Mouse (Mus musculus) T-helper 17 cell (primary cell): ENCODE measurements at regions not wholly inside any gene's neighbourhood (a gene's known extent, or its start where the extent isn't known, plus 50 kb on each side); places are given as distances from the start of the nearest gene placed in this dataset.

Source experiments
- in situ Hi-C, 2 experiments: fragments of 300-600 bp; cut with MboI, MseI; formaldehyde crosslinking; loops; 1 replicate in 1 of 2; 2 replicates in 1 of 2; pipeline ENCODE4 v1.15.1; 2025; ENCODE audit warnings: high pct_unique_total_duplicates in 2 of 2

DNA sequence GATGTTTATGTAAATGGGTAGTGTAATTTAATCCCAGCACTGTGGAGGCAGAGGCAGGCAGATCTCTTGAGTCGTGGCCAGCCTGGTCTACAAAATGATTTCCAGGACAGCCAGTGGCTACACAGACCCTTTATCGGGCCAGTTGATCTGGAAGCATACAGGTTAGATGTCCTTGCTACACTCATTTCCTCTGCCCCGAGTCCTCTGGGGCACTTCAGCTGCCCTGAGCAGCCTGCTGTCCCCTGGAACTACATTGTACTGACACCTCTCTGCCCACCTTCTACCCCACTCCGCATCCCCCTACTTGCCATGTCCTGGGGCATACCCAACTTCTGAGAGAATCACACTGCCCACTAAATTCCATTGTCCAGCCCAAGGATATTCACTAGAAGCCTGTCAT is 60.6 kb upstream of the Helt start:
- in situ Hi-C loops: loop anchor here in 1 of 2 experiments (5.0 kb wide), 1 partner anchor 52 kb away; no protein-coding TSS in a partner anchor

DNA sequence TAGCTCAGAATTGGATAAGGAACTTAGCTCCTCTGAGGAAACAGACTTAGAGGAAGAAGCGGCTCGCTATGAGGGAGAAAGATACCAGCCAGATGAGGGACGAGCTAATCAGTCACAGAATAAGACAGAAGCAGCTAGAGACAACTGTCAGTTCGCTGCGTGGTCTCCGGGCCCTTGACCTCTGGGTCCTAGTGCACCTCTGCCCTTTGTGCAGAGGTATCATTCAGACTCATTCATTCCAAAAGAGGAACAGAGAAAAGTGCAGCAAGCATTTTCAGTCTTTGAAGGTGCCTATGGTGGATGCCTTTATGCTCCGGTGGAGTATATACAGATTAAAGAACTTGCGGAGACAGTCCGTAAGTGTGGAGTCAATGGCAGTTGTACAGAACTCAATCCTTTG is 63.5 kb upstream of the Helt start:
- in situ Hi-C loops: loop anchor here in 1 of 2 experiments (5.0 kb wide), 1 partner anchor 49 kb away; no protein-coding TSS in a partner anchor

GRCm38 (mm10) chr8:46362871-46363306 is 68.4 kb upstream of the Helt start:
- in situ Hi-C loops: no loop called here

GRCm38 (mm10) chr8:46365711-46366110 is 71.2 kb upstream of the Helt start:
- in situ Hi-C loops: no loop called here

DNA sequence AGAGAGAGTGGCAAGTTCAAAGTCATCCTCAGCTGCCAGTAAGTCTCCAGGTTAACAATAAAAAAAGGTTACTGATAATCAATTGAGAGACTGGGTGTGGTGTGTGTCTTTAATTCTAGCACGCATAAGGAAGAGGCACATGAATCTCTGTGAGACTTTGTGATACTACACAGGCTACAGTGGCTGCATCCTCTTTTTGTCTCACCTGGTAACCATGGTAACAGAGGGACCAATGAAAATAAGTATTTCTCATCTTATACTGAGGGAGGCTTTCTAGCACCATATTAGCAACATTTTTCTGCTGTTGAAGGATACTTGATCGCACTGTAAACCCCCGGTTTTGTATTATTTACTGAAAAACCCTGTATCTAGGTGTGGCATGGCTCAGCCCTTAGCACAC is 72.7 kb upstream of the Helt start:
- in situ Hi-C loops: no loop called here

GRCm38 (mm10) chr8:46374092-46374491 is 79.6 kb upstream of the Helt start:
- in situ Hi-C loops: no loop called here

GRCm38 (mm10) chr8:46375986-46376385 is 81.5 kb upstream of the Helt start:
- in situ Hi-C loops: no loop called here

- in situ Hi-C loops: no loop called here
Observed at GRCm38 (mm10) chr8:46384926-46385325, 85.9 kb upstream of the Acsl1 start.

- in situ Hi-C loops: no loop called here
Observed at GRCm38 (mm10) chr8:46385806-46386205, 85.0 kb upstream of the Acsl1 start.

DNA sequence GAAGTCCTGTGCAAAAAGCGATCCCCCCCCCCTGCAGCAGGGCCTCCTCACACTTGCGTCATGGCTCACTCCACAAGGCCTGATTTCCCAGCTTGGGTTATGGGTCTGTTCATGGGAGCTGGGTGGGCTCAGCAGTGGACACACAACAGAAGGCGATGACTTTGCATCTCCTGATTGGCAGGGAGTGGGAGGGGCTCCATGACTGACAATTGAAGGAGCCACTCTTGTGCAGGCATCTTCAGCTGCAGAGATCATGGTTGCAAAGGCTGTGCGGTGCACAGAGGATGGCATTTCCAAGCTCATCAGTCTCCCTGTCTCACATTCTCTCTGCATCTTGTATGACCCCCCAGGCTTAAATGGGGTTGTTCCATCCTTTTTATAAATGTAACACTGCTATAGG is 84.3 kb upstream of the Acsl1 start:
- in situ Hi-C loops: no loop called here

DNA sequence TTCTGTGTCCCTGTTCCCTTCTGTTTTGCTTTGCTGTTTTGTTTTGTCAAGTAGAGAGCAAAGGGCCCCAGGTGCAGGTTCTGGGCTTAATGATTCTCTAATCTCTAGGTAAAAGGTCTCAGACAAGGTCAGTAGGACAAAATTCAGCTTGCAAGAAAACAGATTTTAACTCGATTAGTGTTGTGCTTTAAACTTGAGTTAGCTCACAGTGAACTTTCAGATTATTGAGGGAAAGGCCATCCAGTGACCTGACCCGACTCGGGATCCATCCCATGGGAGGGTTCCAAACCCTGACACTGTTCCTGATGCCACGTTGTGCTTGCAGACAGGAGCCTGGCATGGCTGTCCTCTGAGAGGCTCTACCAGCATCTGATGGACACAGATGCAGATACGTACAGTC is 83.8 kb upstream of the Acsl1 start:
- in situ Hi-C loops: no loop called here

DNA sequence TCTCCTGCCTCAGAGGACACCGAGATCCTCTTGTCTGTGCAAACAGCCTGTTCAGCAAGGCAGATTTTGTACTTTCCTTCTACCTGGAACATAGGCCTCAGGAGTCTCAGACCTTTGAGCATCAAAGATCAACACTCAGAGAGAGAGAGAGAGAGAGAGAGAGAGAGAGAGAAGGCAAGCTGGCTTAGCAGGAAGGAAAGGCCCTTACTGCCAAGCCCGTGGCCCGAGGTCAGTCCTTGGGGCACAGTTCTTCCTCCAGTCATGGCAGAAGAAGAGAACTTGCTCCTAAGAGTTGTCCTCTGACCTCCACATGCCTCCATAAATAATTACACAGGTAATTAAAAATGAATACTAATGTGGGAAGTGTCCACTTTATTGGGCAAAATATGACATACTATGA is 82.4 kb upstream of the Acsl1 start:
- in situ Hi-C loops: no loop called here

DNA sequence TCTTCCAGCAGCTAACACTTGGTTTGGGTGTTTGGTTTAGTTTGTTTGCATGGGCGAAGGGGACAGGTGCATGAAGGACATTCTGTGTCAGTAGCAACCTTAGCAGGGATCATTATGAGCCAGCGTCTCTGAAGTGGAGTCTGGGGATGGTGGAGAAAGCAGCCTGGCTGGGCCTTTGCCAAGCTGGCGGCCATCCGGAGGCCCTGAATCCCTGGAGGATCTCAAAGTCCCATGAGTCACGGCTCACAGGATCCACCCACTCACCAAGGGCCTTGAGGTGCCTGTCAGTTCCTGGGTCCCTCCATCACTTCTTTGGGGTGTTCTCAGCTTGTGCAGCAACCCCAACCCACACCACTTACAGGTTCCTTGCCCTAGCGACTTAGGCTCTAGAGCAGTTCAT is 80.4 kb upstream of the Acsl1 start:
- in situ Hi-C loops: no loop called here

DNA sequence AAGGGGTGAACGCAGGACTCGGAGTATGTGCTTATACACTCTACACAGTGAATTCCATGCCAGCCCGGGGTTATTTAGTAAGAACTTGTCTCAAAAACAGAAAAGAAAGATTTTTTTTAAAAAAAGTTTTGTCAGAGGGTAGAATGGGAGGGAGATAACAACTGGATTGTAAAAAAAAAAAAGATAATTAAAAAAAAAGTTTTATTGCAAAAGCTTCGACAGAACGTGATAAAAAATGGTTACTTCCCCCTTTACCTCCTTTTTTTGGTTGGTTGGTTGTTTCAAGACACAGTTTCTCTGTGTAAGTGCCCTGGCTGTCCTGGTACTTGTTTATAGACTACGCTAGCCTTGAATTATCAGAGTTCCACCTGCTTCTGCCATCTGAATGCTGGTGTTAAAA is 79.2 kb upstream of the Acsl1 start:
- in situ Hi-C loops: no loop called here

GRCm38 (mm10) chr8:46393296-46393695 is 77.5 kb upstream of the Acsl1 start:
- in situ Hi-C loops: no loop called here

DNA sequence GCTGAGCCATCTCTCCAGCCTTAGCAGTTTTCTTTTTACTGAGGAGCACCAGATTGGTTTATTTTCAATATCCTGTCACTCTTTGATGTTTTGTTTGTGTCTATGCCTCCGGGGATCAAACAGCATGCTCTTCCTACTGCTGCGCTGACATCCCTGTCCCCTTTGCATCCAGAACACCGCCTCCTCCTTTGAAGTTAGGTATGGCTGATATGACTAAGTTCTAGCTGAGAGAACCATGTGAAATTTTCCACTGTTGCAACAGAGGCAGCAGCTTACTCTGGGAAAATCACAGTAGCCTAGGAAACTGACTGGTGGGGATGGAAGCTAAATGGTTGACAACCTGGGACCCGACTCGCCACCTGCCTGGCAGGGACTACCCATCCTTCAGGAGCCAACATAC is 76.1 kb upstream of the Acsl1 start:
- in situ Hi-C loops: loop anchor here in 1 of 2 experiments (5.0 kb wide), 1 partner anchor 82 kb away; no protein-coding TSS in a partner anchor

DNA sequence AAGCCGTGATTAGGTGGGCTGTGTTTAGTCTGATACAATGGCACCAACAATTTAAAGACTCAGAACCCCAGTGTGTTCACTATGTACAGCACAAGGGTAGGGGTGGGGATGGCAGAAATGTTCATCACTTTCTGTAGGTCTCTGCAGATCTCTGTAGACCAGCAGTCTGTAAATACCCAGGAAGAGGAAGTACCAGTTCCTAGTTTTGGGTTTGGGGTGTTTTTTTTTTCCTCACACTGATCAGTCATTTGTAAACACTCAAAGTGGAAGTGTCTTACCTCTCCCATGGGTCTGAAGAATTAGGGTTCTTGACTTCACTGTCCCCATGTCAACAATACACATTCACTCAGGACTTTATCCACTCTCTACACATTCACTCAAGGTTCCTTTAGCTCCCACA is 75.5 kb upstream of the Acsl1 start:
- in situ Hi-C loops: loop anchor here in 1 of 2 experiments (5.0 kb wide), 1 partner anchor 83 kb away; no protein-coding TSS in a partner anchor

DNA sequence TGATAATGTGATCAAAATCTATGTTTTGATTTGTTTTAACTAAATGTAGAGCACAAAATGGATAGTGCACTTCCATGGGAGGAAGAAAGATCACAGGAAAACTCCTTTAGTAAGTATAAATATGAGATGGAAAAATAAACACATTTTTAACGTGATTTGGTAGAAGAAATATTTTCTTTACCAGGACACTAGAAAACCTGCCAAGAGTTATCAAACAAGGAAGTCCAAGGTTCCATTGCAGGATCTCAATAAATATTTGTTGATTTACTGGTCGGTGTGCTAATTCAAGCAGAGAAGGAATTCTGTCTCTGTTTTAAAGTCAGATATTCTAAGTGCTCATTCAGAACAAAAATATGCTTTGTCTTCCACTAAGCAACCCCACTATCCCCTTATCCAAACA is 73.8 kb upstream of the Acsl1 start:
- in situ Hi-C loops: loop anchor here in 1 of 2 experiments (5.0 kb wide), 1 partner anchor 85 kb away; no protein-coding TSS in a partner anchor

DNA sequence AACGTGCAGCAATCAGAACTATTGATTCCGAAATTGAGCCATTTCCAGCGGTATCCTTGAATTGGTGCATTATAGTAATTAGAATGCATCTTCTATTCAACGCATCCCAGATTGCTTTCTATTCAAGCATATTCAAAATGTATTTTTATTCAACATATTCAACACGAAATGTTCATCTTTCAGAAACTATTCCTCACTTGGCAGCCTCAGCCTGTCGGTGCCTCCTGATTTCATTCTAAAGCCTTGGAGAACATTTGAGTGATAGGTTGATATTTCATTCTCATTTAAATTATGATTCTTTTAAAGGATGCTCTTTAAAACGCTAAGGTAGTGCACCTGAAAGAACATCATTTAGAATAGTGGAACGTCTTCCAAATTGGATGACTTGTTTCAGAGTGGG is 73.1 kb upstream of the Acsl1 start:
- in situ Hi-C loops: loop anchor here in 1 of 2 experiments (5.0 kb wide), 1 partner anchor 85 kb away; no protein-coding TSS in a partner anchor

GRCm38 (mm10) chr8:46400595-46400994 is 70.2 kb upstream of the Acsl1 start:
- in situ Hi-C loops: no loop called here

GRCm38 (mm10) chr8:46403877-46404560 is 66.8 kb upstream of the Acsl1 start:
- in situ Hi-C loops: no loop called here

DNA sequence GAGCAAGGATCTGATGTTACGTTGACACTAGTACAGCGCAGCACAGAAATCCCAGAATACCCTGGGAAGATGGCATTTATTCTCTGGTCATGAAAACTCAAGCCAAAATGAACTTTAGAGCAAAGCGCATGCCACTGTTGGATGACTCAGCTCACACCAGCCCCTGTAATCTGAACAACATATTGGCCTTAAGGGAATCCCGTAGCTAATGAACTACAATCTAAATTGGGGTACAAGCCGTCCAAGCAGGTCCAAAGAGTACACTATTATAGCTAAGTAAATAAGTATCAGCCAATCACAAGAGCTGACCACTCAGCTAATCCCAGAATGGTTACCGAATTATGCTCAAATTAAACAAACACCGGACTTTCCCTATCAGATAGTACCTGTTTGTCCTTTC is 62.0 kb upstream of the Acsl1 start:
- in situ Hi-C loops: loop anchor here in 1 of 2 experiments (5.0 kb wide), 1 partner anchor 52 kb away; no protein-coding TSS in a partner anchor

DNA sequence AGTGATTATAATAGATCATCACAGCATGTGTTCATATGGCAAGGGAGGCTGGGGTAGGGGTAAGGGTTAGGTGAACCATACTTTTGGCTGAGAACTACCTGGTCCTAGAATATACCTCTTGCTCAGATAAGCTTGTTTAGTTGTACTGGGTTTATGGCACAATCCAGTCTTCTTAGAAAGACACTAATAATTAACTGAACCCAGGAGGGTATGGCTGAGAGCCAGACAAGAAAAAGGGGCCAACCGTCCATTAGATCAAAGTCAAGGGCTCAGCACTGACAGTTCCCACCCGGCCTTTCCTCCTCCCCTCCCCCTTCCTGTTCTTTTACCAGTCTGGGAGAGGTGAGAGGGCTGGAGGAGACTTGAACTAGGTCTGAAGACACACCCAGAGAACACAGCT is 61.5 kb upstream of the Acsl1 start:
- in situ Hi-C loops: loop anchor here in 1 of 2 experiments (5.0 kb wide), 1 partner anchor 52 kb away; no protein-coding TSS in a partner anchor
